Mouse (Mus musculus): ENCODE measurements around the gene Pth1r.
A peak's percentile ranks its signal among the peaks of the same experiment; 100 is the strongest.
"Not testable (repeated sequence)": the region's sequence is repeated elsewhere in the genome, so short reads cannot be mapped to it uniquely, and the experiment has no call there.

Pth1r gene

DNA sequence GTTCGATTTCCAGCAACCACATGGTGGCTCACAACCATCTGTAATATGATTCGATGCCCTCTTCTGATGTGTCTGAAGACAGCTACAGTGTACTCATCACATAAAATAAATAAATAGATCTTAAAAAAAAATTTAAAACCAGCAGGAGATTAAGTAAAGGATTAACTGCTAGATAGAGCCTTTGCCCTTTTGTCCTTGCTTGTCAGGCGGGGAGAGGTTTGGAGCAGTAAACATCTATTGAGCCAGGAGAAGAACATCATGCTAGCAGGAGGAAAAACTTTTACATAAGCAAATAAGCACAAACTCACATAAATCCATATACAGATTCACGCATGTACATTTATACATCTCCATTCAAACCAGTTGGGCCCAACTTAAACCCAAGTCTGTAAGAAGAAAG lies 34.4 kb downstream of the Pth1r start:
- no peak for DNase-seq

- DNase-seq: no peak
Observed at GRCm38 (mm10) chr9:110711996-110712395, 34.9 kb downstream of the Pth1r start.

- DNase-seq: no peak
Observed at GRCm38 (mm10) chr9:110711532-110711931, 35.4 kb downstream of the Pth1r start.

DNA sequence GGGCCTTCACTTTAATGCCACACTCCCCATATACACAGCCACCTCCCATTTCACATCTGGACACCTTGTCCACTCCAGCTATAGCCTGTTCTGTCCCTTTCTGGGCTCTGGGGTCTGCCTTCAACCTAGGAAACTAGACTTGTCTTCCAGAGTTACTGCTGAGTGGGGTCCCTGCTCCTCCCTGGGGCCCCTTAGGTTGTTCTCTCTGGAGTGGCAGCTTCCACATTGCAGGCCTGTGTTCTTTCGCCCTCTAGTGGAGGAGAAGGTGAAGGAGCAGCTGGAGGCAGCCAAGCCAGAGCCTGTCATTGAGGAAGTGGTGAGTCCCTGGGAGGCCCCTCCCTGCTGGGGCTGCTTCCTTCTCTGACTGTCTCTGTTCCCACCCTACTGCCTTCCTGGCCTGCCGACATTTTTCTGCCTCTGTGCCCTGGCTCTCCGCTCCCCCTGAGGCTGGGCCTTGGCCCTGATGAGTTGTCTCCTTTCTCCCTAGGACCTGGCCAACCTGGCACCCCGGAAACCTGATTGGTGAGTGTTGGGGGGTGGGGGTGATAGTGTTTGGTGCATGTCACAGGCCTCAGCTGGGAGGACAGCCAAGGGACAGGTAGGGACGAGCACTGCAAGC lies 37.2 kb downstream of the Pth1r start:
- peak; percentile 84 to 87 for DNase-seq

DNA sequence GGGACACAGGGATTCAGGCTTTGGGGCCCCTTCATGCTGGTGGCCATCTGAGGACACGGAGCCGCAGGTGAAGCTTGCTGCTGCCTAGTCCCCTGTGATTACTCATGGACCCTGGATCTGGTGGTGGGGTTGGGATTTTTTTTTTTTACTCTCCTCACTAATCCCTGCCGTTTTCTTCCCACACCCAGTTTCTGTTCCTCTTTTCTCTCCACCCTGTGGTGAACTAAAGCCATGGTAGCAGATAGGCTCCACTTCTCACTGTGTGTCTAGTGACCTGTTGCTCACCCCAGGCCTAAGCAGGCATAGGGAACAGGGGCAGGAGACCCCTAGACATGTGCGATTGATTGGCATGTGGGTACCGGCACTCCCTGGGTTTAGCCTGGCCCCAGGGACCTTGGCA lies 40.2 kb downstream of the Pth1r start:
- DNase-seq: peak; percentile 30 to 41

DNA sequence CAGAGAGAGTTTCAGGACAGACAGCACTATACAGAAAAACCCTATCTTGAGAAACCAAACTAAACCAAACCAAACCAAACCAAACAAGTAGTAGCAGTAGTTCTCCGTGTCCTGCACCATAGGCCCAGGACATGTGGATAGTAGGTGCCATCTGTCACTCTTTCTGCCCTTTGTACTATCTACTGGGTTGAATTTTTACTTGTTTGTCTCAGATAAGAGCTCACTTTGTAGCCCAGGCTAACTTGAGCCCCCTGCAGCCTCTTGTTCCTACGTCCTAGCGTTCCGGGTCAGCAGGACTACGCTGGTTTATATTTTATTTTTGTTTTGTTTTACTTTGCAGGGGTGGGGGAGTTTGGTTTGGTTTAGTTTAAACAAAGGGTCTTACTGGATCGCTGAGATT lies 43.0 kb downstream of the Pth1r start:
- DNase-seq: no peak

GRCm38 (mm10) chr9:110702848-110703247 lies 44.1 kb downstream of the Pth1r start:
- no peak for DNase-seq

GRCm38 (mm10) chr9:110701114-110702032 lies 45.6 kb downstream of the Pth1r start:
- no peak for DNase-seq

DNA sequence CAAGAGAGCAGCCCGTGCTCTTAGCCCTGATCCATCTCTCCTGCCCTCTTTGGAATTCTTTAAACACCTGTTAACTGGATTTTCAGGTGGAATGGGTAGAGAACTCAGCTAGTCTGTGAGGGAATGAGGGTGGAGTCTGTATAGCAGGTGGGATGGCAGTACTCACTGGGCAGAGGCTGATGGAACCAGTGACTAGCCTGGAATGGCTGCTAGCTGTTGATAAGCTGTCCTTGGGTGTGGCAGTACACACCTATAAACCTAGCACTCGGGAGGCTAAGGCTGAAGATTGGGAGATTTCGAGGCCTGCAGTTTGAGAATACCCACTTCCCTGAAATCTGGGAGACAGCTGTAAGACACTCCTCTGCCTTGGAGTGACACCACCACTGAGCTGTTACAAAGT lies 47.4 kb downstream of the Pth1r start:
- DNase-seq: no peak

GRCm38 (mm10) chr9:110697465-110697864 lies 49.5 kb downstream of the Pth1r start:
- DNase-seq: no peak

- DNase-seq: no peak
Observed at GRCm38 (mm10) chr9:110696427-110696826, 50.5 kb downstream of the Pth1r start.

DNA sequence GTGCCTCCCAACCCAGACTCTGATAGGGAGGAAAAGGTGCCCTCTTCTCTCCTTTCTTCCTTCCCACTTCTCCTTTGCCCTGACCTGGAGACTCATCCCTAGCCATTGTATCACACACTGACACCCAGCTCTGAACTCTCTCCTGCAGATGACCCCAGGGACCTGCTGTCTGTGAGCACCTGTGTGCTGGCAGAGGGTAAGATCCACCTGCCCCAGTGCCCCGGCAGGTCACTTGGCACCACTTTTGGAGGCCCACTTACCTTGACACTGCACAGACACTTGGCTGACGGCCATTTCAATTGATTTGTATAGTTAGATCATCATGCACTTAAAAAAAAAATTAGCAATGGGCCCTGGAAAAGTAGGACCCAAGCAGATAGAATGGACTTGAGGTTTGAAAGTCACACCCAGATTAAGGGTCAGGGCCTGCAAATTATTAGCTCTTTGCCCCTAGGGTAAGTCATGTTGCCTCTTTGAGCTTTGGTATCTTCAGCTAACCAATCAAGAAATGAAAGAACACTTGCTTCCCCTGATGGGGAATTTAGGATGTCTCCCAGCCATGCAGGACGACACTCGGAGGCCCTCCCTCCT lies 51.7 kb downstream of the Pth1r start:
- DNase-seq: no peak

- no peak for DNase-seq
Observed at GRCm38 (mm10) chr9:110689261-110689779, 57.6 kb downstream of the Pth1r start.

DNA sequence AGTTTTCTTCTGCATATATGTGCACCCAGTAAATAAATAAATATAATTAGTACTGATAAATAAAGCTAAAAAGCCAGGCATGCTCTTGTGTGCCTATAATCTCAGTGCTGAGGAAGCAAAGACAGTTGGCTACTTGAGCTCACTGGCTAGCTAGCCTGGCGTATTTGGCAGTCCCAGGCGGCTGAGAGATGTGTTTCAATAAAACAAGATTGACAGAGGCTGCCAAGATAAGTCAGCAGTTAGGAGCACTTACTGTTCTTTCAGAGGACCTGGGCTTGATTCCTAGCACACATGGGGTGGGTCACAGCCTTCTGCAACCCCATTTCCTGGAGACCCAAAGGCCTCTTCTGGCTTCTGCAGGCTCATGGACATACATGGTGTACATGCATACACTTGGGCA lies 59.1 kb downstream of the Pth1r start:
- no peak for DNase-seq

DNA sequence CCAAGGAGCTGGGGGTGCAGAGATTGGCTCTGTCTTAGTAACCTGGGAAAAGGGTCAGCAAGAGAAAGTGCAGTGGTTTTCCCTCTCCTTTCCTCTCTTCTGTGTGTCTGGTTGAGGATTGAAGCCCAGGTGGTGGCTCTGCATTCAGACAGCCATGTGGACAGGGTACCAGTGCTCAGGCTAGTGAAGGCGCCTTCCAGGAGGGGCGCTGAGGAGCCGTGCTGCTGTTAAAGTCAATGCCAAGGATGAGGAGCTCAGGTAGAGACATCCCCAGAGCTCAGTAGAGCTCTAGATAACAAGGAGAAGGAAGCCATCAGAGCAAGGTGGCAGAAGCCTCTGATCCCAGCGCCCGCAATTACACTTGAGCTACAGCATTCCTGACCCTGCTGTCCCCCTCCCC lies 59.9 kb downstream of the Pth1r start:
- DNase-seq: no peak

DNA sequence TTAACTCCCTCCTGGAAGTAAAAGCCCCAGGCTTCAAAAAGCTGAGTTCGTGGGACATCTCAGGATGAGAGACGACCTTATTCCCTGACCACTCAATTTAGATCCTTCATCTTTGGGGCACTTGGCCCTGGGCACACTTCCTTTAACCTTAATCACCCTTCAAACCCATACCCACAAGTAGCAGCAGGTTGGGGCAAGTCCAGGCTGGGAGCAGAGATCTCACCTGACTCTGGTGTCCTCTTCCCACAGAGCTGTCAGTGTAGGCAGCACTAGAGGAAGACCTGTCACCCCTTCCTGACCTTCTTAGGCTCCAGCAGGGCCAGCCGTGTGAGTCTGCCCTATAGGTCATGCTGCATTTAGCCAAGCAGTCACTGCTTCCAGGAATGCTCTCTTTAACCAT lies 60.5 kb downstream of the Pth1r start:
- no peak for DNase-seq

DNA sequence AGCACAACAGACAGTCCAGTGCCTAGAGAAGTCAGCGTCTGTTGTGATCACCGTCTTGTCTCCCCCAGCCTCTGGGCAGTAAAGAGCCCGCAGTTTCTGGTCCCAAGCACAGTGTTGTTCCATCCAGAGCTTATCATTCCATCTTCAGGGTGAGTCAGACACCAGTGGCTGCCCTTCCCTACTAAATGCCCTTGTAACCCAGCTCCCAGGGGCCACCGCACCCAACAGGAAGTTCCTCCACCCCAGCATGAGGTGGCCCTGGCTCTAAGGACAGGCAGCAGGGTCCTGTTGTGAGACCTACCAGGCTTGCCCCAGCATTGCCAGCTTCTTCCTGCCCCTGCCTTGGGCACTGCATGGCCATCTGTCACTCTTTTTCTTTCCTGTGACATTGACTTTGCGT lies 61.4 kb downstream of the Pth1r start:
- no peak for DNase-seq

DNA sequence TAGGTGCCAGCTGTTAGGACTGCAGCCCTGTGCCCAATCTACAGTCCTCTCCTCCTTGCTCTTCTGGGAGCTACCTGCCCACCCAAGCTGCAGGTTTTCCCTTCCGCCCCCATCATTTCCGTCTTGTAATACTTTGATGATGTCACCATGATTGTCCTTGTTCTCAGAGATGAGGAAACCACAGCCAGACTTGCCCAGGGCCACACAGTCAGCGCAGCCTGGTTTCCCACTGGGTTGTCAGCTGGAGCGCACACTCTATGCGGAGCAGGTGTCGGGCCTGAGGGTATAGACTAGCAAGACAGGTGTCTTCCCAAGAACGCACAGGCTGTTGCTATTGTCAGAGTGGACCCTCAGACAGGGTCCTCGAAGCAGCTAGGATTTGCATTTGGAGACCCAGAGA lies 61.8 kb downstream of the Pth1r start:
- DNase-seq: no peak

DNA sequence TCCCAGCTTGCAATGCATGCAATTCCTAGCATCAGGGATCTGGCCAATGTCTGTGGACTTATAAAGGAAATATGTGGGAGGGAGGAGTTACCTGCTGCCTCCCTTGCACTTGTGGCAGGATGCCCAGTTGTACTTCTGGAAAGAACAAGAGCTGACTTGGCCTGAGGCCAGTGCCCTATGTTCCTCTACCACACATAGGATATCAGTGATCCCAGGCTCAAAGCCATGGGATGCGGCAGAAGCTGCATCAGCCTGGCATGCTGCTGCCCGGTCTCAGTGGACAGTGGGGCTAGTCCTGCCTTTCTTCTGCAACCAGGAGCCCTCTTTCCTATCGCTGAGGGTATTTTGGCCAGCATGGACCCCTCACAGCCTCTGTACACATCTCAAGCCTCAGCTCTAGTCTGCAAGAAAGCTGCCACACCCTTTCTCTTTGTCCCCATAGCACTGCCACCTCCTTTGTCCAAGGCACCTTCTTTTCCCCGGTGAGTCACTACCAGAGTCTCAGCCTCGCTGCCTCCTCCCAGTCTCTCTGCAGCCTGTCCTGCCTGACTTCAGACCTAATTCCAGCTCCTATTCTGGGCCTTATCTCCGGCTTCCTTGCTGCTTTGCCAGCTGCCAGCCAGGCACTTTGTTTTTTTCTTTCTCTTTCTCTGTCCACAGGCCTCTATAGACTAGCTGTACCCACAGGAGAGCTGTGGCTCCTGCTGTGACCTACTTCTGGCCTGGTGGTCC lies 62.7 kb downstream of the Pth1r start:
- DNase-seq: no peak

- no peak for DNase-seq
Observed at GRCm38 (mm10) chr9:110683574-110684099, 63.3 kb downstream of the Pth1r start.

DNA sequence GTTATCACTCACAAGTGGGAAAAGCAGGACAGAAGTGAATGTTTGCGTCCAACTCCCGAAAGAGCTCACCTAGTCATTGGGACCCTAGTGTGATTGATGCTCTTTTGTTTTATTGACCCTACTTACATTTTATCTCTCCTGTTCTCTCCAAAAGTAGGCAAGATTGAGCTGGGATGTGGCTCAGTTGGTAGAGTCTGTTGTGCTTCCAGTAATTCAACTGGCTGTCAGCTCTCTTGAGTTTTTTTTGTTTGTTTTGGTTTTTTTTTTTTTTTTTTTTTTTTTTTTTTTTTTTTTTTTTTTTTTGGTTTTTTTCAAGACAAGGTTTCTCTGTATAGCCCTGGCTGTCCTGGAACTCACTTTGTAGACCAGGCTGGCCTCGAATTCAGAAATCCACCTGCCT lies 64.2 kb downstream of the Pth1r start:
- not testable (repeated sequence) for DNase-seq

DNA sequence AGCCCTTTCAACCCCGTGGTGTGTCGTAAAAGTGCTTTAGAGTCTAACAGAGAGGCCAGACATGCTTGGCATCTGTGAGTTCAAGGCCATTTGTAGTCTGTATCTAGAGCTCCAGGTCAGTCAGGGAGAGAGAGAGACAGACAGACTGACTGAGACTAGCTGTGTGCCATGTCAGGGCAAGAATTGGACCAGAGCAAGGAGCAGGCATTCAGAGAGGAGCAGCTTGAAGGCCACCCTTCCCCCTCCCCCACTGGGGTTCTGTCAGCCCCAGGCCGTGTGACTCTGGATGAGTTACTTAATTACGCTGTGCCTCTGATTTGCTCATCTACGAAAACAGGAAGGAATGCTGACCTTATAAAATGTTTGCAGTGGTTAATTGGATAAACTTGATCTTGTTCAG lies 64.7 kb downstream of the Pth1r start:
- DNase-seq: no peak

- no peak for DNase-seq
Observed at GRCm38 (mm10) chr9:110681817-110682216, 65.1 kb downstream of the Pth1r start.
